Mouse (Mus musculus): ENCODE measurements at regions not wholly inside any gene's neighbourhood (a gene's known extent, or its start where the extent isn't known, plus 50 kb on each side); places are given as distances from the start of the nearest gene placed in this dataset.

DNA sequence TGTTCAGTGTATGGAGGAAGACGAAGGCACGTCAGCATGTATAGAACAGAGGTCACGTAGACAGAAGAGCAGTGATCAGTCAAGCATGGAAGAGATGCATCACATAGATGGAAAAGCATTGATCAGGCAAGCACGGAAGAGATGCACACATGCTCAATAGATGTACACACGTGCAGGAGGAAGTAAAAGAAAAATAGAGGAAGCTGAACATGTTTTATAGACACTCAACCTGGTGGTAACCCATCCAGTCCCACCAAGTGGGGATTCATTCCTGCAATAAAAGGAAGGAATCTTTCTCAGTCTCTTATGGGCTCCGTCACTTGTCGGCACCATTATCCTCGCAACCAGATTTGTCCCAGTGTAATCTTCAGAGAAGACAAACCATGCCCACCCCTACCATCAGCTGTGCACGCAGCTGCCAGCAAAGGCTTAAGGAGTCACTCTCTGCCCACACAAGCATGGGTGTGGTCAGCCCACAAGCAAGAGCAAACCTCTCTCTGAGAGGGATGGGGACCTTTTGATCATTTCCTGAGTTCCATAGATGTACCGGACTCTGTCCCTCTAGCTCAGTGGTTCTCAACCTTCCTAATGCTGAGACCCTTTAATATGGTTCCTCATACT, 108.3 kb upstream of the Cdc42ep3 start:
- no peak for TF ChIP-seq CHD2 (IDR thresholded peaks at IDR 0.05; ENCODE audit: low read depth, low read length)
- no peak for TF ChIP-seq ZNF384 (IDR thresholded peaks at IDR 0.05; ENCODE audit: low read depth, low read length)
- no peak for TF ChIP-seq HCFC1 (IDR thresholded peaks at IDR 0.05; ENCODE audit: borderline replicate concordance, insufficient read depth, low read length)

Data from ES-E14 (cell line).